Mouse (Mus musculus) thymus, postnatal 0 days (tissue): ENCODE data around the gene Mgat5. TPM values are rescaled to one million over a fixed set of nuclear protein-coding genes. Genes with fewer than 3 reads are reported as not detected.

Experiments used
- DNase-seq: peaks from one replicate; pipeline ENCODE4 v3.0.0-alpha.2; 2015; ENCODE audit warnings: low spot score
- polyA plus RNA-seq: library from polyadenylated mRNA; unstranded; fragments of >200 nt; fragmentation: Nextera tagmentation; extraction: Ambion mirVana; gene quantifications from 2 replicates; pipeline ENCODE4 v1.2.1, GENCODE M21; 2015

Gene Mgat5
- polyA plus RNA-seq, 1 experiment from 2014 or later = 9.9 TPM

DNA sequence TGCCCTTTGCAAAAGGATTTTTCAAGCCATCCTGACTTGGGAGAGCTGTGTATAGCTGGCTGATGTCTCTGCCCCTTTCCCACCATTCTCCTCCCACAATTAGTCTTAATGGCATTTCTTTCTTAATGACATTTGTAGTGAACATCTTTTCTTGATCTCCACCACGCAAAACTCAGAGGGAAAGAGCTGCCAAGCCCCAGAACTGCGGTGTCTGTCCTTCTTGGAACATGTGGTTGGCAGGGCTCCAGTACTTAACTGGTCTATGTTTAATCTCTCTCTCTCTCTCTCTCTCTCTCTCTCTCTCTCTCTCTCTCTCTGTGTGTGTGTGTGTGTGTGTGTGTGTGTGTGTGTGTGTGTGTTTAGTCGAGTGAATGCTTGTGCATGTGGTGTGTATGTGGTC lies 169.3 kb downstream of the Mgat5 start:
- no peak for DNase-seq

DNA sequence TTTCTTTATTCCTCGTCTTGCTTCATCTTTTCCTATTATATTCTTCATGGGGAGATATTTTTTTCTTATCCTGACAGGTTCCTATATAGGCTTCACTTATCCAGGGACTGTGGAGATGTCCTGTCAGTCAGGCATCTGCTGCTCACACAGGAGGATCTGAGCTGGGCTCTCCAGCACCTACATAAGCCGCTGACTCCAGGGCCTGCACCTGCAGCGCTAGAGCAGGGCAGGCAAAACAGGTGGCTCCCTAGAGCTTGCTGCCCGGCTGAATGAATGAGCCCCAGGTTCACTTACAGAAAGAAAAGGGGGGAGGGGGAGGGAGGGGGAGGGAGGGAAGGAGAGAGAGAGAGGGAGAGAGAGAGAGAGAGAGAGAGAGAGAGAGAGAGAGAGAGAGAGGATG lies 175.3 kb downstream of the Mgat5 start:
- DNase-seq = no peak

DNA sequence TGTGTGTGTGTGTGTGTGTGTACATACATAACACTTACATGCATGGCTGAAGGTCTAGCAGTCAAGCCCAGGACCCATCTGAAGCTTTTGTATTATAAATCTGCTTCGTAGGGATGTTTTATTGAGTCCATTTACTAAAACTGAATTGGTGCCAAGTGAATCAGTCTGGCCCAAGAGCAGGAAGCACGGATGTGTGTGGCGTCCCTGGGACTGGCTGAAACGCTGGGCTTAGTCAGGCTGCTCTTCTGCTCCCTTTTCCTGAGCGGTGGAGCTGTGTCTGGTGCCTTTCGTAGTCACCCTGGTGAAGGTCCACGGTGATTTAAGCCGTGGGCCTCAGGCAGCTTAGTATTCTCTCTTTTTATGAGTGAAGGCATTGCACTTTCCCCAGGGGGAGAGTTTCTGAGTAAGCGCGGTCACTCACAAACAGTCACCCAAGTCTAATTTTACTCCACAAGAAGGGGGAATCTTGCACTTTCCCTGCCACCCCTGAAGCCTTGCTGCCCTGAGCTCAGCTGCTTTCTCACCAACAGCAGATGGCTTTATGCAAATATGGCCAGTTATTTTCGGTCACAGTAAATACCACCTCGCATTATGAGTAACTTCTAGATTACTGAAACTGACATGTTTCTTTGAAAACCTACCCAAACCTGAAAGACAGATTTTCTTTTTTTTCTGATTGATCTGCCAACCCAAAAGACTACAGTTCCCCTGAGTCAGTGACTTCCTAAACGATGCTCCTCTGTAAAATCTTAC lies 176.1 kb downstream of the Mgat5 start:
- no peak for DNase-seq

DNA sequence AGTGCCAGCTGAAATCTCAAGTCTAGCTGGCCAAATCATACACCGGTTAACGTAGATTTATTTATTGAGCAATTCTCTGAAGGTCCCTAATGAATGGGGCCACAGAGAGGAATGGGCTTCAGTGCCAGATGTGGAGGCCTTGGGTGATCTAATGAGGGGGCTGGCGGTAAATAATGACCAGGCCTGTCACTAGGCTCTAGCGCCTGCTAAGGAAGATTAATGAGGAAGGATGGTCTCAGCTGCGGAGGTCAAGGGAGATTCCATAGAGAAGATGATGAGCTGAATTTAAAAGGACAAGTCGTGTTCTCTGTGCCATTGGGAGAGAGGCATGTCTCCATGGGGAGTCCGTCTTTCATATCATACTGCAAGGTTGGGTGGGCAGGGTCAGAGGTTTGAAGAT lies 178.3 kb downstream of the Mgat5 start:
- no peak for DNase-seq

DNA sequence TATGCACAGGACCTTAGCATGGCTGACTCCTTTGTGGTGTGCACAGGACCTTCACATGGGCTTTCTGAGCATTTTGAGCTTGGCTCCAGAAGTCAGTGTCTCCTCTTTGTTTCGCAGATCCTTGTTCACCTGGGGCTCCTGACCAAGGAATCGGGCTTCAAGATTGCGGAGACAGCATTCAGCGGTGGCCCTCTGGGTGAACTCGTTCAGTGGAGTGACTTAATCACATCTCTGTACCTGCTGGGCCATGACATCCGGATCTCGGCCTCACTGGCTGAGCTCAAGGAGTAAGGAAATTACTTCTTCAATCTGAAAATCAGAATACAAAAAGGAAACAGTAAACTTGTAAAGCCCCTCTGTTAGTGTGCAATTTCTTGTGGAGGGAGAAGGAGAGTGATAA lies 182.4 kb downstream of the Mgat5 start:
- no peak for DNase-seq

DNA sequence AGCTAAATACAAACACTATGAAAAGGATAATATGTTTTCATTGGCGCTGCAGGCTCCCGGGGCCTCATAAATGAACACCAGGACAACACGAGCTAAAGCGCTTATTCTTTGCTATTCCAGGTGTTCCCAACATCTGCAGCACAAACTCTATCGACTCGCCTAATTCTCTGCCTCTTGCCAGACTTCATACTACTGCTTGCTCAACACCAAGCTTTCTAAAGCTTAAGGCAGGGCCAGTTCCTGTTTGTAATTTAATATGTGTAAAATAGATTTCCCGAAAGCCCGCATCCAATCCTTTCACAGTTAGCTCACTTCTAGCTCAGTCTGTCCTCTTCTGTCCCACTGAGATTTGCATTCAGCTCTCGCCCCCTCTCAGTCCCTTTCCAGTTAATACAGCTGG lies 182.8 kb downstream of the Mgat5 start:
- DNase-seq = no peak

DNA sequence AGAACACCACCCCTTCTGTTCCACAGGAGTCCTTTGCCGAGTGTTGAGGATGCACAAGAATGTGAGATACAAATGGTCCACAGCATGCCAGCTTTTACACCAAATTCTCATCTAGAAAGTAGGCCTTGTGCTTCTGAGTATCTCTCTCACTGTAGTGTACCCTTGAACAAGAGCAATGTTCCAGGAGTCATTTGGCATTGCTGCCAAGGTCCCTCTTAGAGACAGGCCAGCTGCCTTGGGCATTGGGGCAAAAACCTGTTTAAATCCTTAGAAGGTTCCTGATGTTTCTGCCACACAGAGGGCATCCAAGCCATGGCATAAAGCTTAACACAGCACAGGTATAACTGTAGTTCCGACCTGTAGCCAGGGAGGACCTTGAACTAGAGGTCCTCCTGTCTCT lies 189.9 kb downstream of the Mgat5 start:
- DNase-seq = no peak

DNA sequence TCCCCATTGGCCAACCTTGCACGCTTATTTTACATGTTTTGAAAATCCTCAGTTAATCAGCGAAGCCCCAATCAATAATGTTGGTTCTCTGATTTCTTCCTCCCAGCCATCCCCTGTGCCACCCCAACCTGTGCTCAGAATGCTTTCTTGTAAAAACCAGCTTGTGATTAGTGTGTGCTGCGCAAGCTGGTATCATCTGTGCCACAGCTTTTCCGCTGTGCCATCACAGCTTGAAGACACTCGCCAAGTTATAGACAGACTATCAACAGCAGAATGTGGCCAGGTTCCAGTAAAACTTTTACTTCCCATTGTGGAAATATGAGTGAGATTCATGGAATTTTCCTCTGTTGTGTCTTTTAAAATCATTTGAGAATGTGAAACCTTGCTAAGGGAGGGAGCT lies 190.9 kb downstream of the Mgat5 start:
- no peak for DNase-seq

DNA sequence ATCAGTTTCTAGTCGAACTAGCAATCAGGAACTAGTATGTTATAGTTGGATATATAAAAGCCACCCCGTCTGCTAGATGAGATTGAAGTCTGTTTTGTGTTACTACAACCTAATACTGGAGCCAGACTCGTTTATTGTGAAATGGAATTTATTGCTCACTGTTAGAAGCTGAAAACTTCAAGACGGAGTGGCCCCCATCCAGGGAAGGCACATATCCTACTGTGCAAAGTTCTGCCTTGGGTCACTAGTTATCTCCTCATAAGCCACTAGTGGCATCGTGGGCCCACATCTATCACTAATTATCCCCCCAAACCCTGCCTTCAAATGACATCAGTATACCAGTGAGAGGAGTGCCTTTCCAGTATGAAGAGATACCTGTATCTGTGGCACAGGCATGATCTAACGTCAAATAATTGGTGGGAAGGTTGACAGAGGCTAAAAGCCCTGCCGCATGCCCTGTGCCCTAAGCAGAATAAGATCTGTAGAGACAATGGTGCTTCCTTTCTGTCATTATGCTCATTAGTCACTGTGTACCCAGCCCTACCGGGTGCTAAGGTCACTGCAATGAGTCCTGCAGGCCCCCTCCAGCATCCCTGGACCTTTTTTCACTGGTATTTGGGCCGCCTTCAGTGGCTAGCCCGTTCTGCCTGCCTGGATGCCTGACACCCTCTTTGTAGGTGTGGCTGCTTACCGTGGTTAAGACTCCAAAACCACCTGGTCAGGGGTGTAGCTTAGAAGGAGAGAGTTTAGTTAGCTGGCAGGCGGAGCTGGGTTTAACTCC lies 191.9 kb downstream of the Mgat5 start:
- no peak for DNase-seq

DNA sequence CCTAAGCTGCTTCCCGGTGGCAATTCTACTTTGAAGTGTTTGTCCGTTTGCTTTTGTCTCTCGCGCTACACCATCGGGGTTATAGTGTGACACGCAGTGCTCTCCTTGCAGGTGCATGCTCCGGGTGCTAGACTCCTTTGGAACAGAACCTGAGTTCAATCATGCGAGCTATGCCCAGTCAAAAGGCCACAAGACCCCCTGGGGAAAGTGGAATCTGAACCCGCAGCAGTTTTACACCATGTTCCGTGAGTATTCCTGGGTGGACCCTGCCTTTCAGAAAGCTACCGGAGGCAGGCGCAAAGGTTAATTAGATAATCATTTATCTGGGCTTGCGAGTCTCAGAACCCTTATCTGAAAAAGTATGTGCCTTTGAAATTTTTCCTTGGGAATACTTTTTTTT lies 192.6 kb downstream of the Mgat5 start:
- no peak for DNase-seq

DNA sequence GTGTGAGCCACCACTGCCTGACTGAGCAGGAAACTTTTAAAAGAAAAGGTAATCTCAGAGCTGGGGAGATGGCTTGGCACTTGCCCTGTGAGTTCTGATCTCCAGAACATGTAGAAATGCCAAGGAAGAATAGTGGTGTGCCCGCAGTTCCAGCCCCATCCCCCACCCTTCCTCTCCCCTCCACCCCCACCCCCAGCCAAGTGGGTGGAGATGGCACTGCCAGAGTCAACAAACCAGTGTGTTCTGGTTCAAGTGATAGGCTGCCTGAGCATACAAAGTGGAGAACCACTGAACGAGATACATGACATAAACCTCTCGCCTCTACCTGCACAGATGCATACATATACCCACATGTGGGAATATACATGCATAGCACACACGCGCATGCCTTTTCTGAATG lies 193.4 kb downstream of the Mgat5 start:
- no peak for DNase-seq

DNA sequence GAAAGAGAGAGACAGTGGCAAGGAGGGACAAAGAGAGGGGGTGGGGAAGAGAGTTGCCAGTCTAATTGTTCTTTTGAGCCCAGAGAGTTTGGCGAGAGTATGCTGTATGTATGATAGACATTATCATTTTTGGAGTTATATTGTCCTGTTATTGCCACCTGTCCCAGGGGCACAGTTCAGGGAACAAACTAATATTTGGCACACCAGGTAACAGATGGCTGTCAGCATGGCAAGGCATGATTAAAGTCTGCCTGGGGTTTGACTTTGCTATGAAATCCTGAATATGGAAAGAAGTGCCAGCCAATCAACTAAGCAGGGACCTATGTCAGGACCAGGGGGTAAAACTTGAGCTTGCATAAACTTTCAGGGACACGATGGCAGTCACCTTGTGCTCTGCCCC lies 195.4 kb downstream of the Mgat5 start:
- no peak for DNase-seq

DNA sequence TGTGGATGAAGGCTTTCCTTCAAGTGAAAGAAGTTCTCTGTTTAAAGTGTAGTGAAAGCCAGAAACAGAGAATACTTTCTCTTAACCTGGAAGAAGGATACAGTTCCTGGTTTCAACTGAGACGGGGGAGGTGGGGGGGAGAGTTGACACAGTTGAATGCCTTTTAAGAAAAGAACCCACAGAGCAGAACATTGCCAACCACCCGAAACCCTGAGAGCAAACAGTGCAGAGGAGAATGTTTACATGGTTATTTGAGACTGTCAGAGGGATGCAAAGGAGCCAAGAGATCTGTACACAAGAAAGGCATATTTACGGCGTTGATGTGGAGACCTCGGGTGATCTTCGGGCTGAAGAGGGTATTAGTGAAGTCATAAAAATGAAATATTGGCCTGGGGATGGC lies 195.9 kb downstream of the Mgat5 start:
- no peak for DNase-seq

DNA sequence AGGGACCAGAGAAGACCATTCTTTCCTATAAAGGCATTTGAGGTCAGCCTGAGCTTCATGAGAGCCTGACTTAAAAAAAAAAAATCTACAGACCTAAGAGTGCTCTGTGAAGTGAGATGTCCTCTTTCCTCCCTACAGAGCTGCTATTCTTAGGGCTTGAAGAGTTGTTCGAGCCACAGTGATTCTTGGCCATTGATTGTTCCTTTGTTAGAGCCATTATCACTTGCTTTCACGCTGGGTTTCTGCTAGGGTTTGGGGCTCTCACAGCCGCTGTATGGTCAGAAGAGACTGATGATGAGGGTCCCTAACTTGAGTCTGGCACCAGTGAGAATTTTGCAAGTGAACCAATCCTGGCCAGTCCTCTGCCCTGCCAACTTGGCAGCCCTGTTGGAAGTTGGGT lies 199.8 kb downstream of the Mgat5 start:
- no peak for DNase-seq

DNA sequence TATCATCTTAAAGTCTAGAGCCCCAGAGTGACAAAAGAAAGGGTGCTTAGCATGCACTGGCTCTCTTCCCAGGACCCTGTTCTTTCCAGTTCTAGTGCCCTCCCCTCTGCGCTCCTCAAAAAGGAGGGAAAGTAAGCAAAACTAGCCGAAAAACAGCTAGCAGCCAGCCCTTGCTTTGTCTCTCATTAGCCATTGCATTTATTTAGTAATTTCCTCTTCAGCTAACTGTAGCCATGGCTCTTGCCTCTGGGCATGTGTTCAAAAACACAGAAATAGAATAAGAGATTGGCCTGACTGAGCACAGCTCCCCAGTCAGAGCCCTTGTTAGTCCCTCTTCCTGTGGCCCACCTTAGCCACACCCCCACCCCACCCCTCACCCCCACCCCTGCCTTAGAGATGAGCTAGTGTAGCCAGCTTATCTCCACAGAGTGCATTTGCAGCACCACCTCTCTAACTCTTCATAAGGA lies 204.2 kb downstream of the Mgat5 start:
- peak; percentile 17 for DNase-seq

DNA sequence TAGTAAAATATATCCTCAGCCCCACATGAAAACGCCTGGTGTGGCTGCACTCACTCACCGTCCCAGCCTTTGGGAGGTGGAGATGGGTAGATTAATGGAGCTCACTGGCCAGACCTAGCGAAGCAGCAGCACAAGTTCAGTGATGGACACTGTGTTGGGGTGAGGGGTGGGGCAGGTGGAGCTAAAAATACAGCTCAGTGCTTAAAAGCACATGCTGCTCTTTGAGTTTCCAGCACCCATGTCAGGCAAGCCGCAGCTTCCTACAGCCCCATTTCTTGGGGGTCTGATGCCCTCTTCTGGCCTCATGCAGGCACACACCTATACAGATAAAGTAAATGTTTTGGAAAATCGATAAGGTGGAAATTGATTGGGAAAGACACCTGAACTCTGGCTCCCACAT lies 204.7 kb downstream of the Mgat5 start:
- DNase-seq = peak; percentile 53

DNA sequence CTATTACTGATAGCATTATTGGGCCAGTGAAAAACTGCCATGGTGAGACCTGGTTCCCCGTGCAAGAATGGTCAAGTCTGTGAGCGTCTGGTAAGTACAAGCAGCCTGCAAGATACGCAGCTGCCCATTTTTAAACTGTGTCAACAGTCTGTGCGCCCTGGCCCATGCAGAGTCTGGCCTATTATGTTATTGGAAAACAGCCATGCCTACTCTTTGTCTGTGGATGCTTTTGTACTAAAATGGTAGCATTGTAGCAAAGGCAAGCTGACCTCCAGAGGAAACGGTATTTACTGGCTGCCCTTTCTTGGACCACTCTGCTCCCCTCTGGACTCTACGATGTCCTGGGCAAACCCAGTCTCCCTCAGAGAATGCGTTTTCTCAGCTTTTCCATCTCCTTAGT lies 209.7 kb downstream of the Mgat5 start:
- no peak for DNase-seq

DNA sequence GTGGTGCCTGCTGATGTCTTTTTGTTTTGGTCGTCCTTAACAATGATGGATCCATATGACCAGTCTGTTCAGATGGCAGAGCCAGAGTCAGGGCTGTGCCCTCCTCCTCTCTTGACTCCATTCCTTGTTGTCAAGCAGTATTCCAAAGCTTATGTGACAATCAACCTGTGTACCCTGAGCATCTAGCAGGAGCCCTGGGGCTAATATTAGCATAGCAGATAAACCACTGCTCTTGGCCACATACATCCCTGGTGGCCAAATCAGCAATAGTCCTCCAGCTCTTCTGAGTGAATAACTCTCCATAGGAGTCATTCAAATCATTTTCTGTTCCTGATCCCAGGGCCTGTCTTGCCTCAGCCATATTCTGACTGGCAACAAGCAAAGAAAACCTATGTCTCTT lies 211.1 kb downstream of the Mgat5 start:
- DNase-seq = no peak

DNA sequence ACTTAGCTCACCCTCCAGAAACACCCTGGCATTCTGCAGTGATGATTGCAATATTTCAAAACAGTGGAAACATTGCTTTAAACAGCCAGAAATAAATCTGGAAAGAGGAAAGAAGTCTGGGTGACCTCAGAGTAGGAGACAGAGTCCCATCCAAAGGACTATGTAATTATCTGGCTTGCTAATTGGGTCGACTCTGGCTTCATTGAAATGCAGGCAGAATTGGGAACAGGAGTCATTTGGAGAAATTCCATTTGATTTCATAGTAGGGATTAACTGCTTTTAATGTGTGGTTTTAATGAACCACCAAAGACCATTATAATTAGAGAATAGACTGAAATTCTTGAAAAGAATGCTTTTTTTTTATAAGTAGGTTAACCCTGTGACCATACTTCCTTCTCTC lies 212.2 kb downstream of the Mgat5 start:
- no peak for DNase-seq

DNA sequence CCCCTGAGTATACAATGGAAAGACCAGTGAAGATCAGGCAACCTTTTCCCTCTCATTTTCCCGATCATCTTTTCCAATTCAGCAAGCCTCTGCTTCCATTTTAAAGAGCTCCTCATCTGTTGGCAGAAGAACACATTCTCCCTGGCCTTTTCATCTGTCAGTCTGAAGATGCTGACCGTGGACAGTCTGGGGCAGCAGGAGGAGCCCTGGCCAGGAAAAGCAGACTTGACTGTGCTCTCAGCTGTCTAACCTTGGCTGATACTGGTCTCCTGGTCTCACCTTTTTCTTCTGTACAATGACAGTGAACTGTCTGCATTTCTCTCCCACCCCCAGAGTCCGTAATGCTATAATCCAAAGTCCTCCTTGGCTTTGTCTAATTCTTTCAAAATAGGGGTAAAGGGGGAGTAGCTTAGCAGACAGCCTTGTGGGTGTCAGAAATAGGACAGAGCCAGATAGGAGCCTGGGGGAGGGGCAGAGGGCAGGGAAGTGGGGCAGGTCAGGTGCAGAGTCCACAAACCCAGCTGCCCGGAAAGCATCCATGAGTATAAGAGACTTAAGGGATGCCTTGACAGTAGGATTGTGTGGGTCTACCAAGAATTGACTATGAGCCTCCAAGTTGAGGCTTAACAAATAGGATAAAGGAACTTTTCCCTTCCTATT lies 214.2 kb downstream of the Mgat5 start:
- DNase-seq = no peak

DNA sequence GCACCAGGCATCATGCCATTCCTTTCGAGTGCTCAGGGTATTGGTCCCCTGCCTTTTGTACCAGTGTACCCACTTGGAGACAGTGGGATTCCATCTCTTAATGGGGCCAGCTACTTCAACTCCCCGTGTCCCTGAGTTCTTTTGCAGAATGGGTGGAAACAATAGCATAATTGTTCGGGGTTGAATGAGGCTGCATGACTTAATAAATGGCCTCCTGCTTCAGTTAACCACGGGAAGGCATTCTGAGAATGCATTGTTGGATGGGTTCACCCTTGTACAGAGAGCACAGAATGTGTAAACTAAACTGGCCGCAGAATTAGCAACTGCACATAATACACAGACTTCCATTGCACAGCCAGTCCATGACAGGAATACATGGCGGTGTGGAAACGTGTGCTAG lies 214.8 kb downstream of the Mgat5 start:
- DNase-seq = no peak

DNA sequence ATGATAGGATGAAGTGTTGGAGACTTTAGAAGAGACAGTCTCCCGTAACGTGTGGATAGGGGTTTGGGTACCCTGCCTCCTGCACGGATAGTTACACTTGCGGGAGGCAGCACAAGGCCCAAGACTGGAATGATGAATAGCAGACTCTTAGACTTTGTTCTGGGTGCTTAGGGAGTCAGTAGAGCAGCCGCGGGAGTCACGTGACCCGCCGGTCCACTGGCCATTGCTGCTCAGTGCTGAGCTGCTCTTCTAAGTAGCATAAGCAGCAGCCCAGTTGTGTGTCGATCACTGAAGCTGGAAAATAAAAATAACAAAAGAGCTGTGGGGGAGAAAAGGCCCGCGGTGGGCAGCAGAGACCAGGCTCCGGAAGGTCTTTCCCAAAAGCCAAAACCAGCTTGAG lies 215.6 kb downstream of the Mgat5 start:
- DNase-seq = no peak
